Mouse (Mus musculus) megakaryocyte, adult 5-6 weeks (primary cell): Measurements from ENCODE around the gene Muc4. TPM values are rescaled to one million over a fixed set of nuclear protein-coding genes. Genes with fewer than 3 reads are reported as not detected.

ENCODE experiments used
- total RNA-seq, 2 experiments: library from RNA; stranded (forward) in 1 of 2; stranded (reverse) in 1 of 2; fragments of 153-499, 151-499 nt in 1 of 2; fragments of 221-1000, 200-1000 nt in 1 of 2; gene quantifications; 2 replicates each; pipeline versions ENCODE4 v1.2.3 to v1.2.4; 2015 to 2017

The Muc4 gene
- total RNA-seq, 2 experiments from 2014 or later: not detected

Other genes starting within 250 kb of the Muc4 start
- not detected in 2 replicates for gene Slc51a, start 248.0 kb upstream of the Muc4 start, total RNA-seq (2015)
- 0.94 TPM in 1 of 2 replicates, not detected in the other for gene Slc51a, start 248.0 kb upstream of the Muc4 start, total RNA-seq (2017)
- 0.33 TPM in 1 of 2 replicates, not detected in the other for gene Zdhhc19, start 239.6 kb upstream of the Muc4 start, total RNA-seq (2015)
- not detected in 2 replicates for gene Zdhhc19, start 239.6 kb upstream of the Muc4 start, total RNA-seq (2017)
- 29.5 and 41.5 TPM in 2 replicates for gene Tfrc, start 127.0 kb upstream of the Muc4 start, total RNA-seq (2015)
- gene Tfrc, start 127.0 kb upstream of the Muc4 start, total RNA-seq (2017): 29.6 and 44.3 TPM in 2 replicates
- 5.5 and 12.0 TPM in 2 replicates for gene Tnk2, start 92.0 kb upstream of the Muc4 start, total RNA-seq (2015)
- gene Tnk2, start 92.0 kb upstream of the Muc4 start, total RNA-seq (2017): 6.4 and 8.6 TPM in 2 replicates
- 0.87 and 2.0 TPM in 2 replicates for gene Muc20, start 61.5 kb downstream of the Muc4 start, total RNA-seq (2015)
- gene Muc20, start 61.5 kb downstream of the Muc4 start, total RNA-seq (2017): 0.29 TPM in 1 of 2 replicates, not detected in the other
- gene Smbd1, start 74.6 kb downstream of the Muc4 start, total RNA-seq (2015): not detected in 2 replicates
- not detected in 2 replicates for gene Smbd1, start 74.6 kb downstream of the Muc4 start, total RNA-seq (2017)
- gene Fyttd1, start 141.6 kb downstream of the Muc4 start, total RNA-seq (2015): 23.1 and 26.1 TPM in 2 replicates
- gene Fyttd1, start 141.6 kb downstream of the Muc4 start, total RNA-seq (2017): 24.1 and 35.0 TPM in 2 replicates
- 12.4 and 18.8 TPM in 2 replicates for gene Rubcn, start 141.9 kb downstream of the Muc4 start, total RNA-seq (2015)
- gene Rubcn, start 141.9 kb downstream of the Muc4 start, total RNA-seq (2017): 22.8 and 22.9 TPM in 2 replicates
- gene Lrch3, start 178.2 kb downstream of the Muc4 start, total RNA-seq (2015): 24.5 and 34.7 TPM in 2 replicates
- gene Lrch3, start 178.2 kb downstream of the Muc4 start, total RNA-seq (2017): 23.9 and 35.6 TPM in 2 replicates